In genomic region chr13:89741116-89741551, GRCm38 (mm10) we compare ENCODE assay signal across 8 mouse cellular contexts. TPM values are rescaled to one million over a fixed set of nuclear protein-coding genes. Genes with fewer than 3 reads are reported as not detected.
DNase-seq lines count a peak whose midpoint lies in the region; ATAC-seq and TF ChIP-seq lines count a peak whose summit lies in the region.

No protein-coding gene starts in this region.

- no peaks in the 10 kb centered on the region for H3K27me3 ChIP-seq in forebrain, embryonic 13.5 days
- peaks cover 2% of the 10 kb centered on the region; the same call in 1 of the 2 replicates for H3K27me3 ChIP-seq in hindbrain, embryonic 14.5 days (ENCODE audit: control insufficient read depth, insufficient read depth, low read length)

- H3K4me2 ChIP-seq in forebrain, embryonic 13.5 days: peak overlapping the region; percentile 70
- H3K4me2 ChIP-seq in hindbrain, embryonic 14.5 days (replicated peaks): peak overlapping the region; percentile 98

- WGBS in bone marrow, adult 2 months: 5% methylated on average over 14 of the region's 14 CpGs
- WGBS in forebrain, embryonic 13.5 days: 0% methylated on average over 14 of the region's 14 CpGs
- WGBS in hindbrain, embryonic 14.5 days: under 1% methylated on average over 14 of the region's 14 CpGs
- 2% methylated on average over 14 of the region's 14 CpGs for WGBS in lung, adult 2 months

- no peaks in the 10 kb centered on the region for H3K36me3 ChIP-seq in forebrain, embryonic 13.5 days (ENCODE audit: poor library complexity, severe bottlenecking)
- no peaks in the 10 kb centered on the region for H3K36me3 ChIP-seq in hindbrain, embryonic 14.5 days (replicated peaks; ENCODE audit: control insufficient read depth, insufficient read depth)

- no peaks in the 10 kb centered on the region for H3K9me3 ChIP-seq in forebrain, embryonic 13.5 days (replicated peaks)
- H3K9me3 ChIP-seq in hindbrain, embryonic 14.5 days (ENCODE audit: control insufficient read depth, low read length): no peaks in the 10 kb centered on the region

- H3K9ac ChIP-seq in forebrain, embryonic 13.5 days: peak overlapping the region; percentile 81
- peak overlapping the region; percentile 70 for H3K9ac ChIP-seq in hindbrain, embryonic 14.5 days

- ATAC-seq in forebrain, embryonic 13.5 days: peak; percentile 55
- peak; percentile 34 for ATAC-seq in hindbrain, embryonic 14.5 days (ENCODE audit: low FRiP score)

- H3K4me1 ChIP-seq in bone marrow, adult 2 months (ENCODE audit: control insufficient read depth, insufficient read depth, low read length): no peaks in the 10 kb centered on the region
- peaks cover 27% of the 10 kb centered on the region for H3K4me1 ChIP-seq in forebrain, embryonic 13.5 days
- H3K4me1 ChIP-seq in hindbrain, embryonic 14.5 days (replicated peaks; ENCODE audit: control insufficient read depth, insufficient read depth, low read length): peaks cover 5% of the 10 kb centered on the region; the same call in 1 of the 2 replicates
- H3K4me1 ChIP-seq in lung, adult 2 months (ENCODE audit: control insufficient read depth, insufficient read depth, low read length): peaks cover 9% of the 10 kb centered on the region

- peak; percentile 38 to 47 for DNase-seq in layer of hippocampus, postnatal 10 days (ENCODE audit: low spot score in 2 of 2)
- DNase-seq in layer of hippocampus, adult 9-11 months: no peak
- DNase-seq in hindbrain, embryonic 14.5 days (ENCODE audit: low spot score): peak; percentile 56
- DNase-seq in lung, adult 2 months: no peak
- DNase-seq in retina, postnatal 1 day: peak; percentile 61
- no peak for DNase-seq in left cerebral cortex, adult 8-10 months (ENCODE audit: low spot score in 2 of 2)

- TF ChIP-seq POLR2A in bone marrow, adult 2 months (IDR thresholded peaks at IDR 0.05; ENCODE audit: borderline replicate concordance, control insufficient read depth, low read depth, low read length): no peak
- TF ChIP-seq POLR2A in lung, adult 2 months (IDR thresholded peaks at IDR 0.05; ENCODE audit: borderline replicate concordance, extremely low read depth, low read depth, low read length): no peak

- H3K4me3 ChIP-seq in bone marrow, adult 2 months (replicated peaks; ENCODE audit: control insufficient read depth, low read depth, low read length): peak overlapping the region; percentile 12
- peak overlapping the region; percentile 70 for H3K4me3 ChIP-seq in forebrain, embryonic 13.5 days
- H3K4me3 ChIP-seq in hindbrain, embryonic 14.5 days (replicated peaks; ENCODE audit: low read length): peak overlapping the region; percentile 69
- H3K4me3 ChIP-seq in lung, adult 2 months (replicated peaks; ENCODE audit: extremely low read depth, low read depth, low read length): peak overlapping the region; percentile 0

- H3K27ac ChIP-seq in bone marrow, adult 2 months (ENCODE audit: control insufficient read depth, insufficient read depth, low read depth, low read length, poor library complexity): no peak overlapping the region
- H3K27ac ChIP-seq in forebrain, embryonic 13.5 days: peak overlapping the region; percentile 92
- peak overlapping the region; percentile 86 for H3K27ac ChIP-seq in hindbrain, embryonic 14.5 days

- no peak for TF ChIP-seq CTCF in bone marrow, adult 2 months (IDR thresholded peaks at IDR 0.05; ENCODE audit: control insufficient read depth, insufficient read depth, low read length)
- no peak for TF ChIP-seq CTCF in lung, adult 2 months (IDR thresholded peaks at IDR 0.05; ENCODE audit: insufficient read depth, low read length)

RNA-seq across cellular contexts. Expression of gene Vcan, which starts 1.2 kb away (rescaled TPM):
- 10 to 100 TPM; 37.3 to 38.7 TPM for total RNA-seq in layer of hippocampus, postnatal 10 days (2021)
- polyA plus RNA-seq in bone marrow, adult 2 months (2011; ENCODE audit: insufficient read depth, insufficient read length, low replicate concordance, missing spikeins): 1.6 and 3.5 TPM in 2 replicates
- 53.8 and 59.9 TPM in 2 replicates for polyA plus RNA-seq in forebrain, embryonic 13.5 days (2015; fragmentation: Nextera tagmentation; extraction: Ambion mirVana)
- 39.3 and 40.6 TPM in 2 replicates for polyA plus RNA-seq in hindbrain, embryonic 14.5 days (2014; fragmentation: Nextera tagmentation; extraction: Ambion mirVana)
- polyA plus RNA-seq in lung, adult 2 months (2012; rRNA removed): 2.1 and 2.9 TPM in 2 replicates
- total RNA-seq in left cerebral cortex, adult 8-10 months (2022): 10 to 100 TPM; 13.6 to 16.1 (median 14.6) TPM

Comparison
In these comparisons a context has a peak if more than half of its experiments do, and no peak if none do; other contexts are left out.
1. DNase-seq: peak in layer of hippocampus, postnatal 10 days (2 of 2), hindbrain, embryonic 14.5 days (single experiment) and retina, postnatal 1 day (single experiment); none in layer of hippocampus, adult 9-11 months (single experiment), lung, adult 2 months (single experiment) and left cerebral cortex, adult 8-10 months (0 of 2).
2. H3K4me3 ChIP-seq: peak in every context shown above with its lines; median percentile 70 in forebrain, embryonic 13.5 days; 69 in hindbrain, embryonic 14.5 days; 12 in bone marrow, adult 2 months; 0 in lung, adult 2 months.